Mouse (Mus musculus) olfactory bulb, adult 2 months (tissue): ENCODE results near the gene Hspg2. TPM values are rescaled to one million over a fixed set of nuclear protein-coding genes. Genes with fewer than 3 reads are reported as not detected.
A peak's percentile ranks its signal among the peaks of the same experiment; 100 is the strongest.
"Not testable (repeated sequence)": the region's sequence is repeated elsewhere in the genome, so short reads cannot be mapped to it uniquely, and the experiment has no call there.

Experiments used
- H3K27ac ChIP-seq: fragments of 200-500 bp; 2 replicates; pipeline ENCODE4 v1.5.1; 2012; ENCODE audit warnings: low read depth, low read length; ENCODE audit not compliant: insufficient read depth
- H3K4me1 ChIP-seq: fragments of 200-500 bp; 2 replicates; pipeline ENCODE4 v1.6.1; 2012; ENCODE audit warnings: low read length; ENCODE audit not compliant: control insufficient read depth, insufficient read depth
- H3K4me3 ChIP-seq: fragments of 200-500 bp; 2 replicates; pipeline ENCODE4 v1.5.1; 2012; ENCODE audit warnings: mild to moderate bottlenecking, low read depth, low read length, moderate library complexity; ENCODE audit not compliant: insufficient read depth
- CTCF ChIP-seq: fragments of 200-500 bp; IDR thresholded peaks from 2 replicates; pipeline ENCODE4 v1.5.1; 2012; ENCODE audit warnings: low read depth, mild to moderate bottlenecking, low read length, moderate library complexity; ENCODE audit not compliant: insufficient read depth
- POLR2A ChIP-seq: fragments of 200-500 bp; IDR thresholded peaks from 2 replicates; pipeline ENCODE4 v1.6.1; 2012; ENCODE audit warnings: mild to moderate bottlenecking, low read depth, low read length, moderate library complexity; ENCODE audit not compliant: insufficient read depth
- WGBS: fragments of 180-500 bp; shearing (Covaris S2); methylation state at CpG from one replicate; pipeline ENCODE4 v1.1.7; 2018; 5-methylcytosine and 5-hydroxymethylcytosine counted together
- polyA plus RNA-seq: library from polyadenylated mRNA; stranded (reverse); fragments of >200 nt; gene quantifications from 2 replicates; pipeline ENCODE4 v1.2.4, GENCODE M21; 2012; ENCODE audit warnings: low replicate concordance; ENCODE audit not compliant: missing spikeins, insufficient read depth, insufficient read length

Gene Hspg2
- polyA plus RNA-seq, 1 experiment: not detected

- TF ChIP-seq CTCF: no peak
- TF ChIP-seq POLR2A: no peak
- no peak overlapping the region for H3K4me3 ChIP-seq
- WGBS: 83% methylated on average over 9 of the region's 9 CpGs
- no peaks in the 10 kb centered on the region for H3K4me1 ChIP-seq
- H3K27ac ChIP-seq: no peak overlapping the region
Measured at GRCm38 (mm10) chr4:137569873-137570272, 101.3 kb downstream of the Hspg2 start.

DNA sequence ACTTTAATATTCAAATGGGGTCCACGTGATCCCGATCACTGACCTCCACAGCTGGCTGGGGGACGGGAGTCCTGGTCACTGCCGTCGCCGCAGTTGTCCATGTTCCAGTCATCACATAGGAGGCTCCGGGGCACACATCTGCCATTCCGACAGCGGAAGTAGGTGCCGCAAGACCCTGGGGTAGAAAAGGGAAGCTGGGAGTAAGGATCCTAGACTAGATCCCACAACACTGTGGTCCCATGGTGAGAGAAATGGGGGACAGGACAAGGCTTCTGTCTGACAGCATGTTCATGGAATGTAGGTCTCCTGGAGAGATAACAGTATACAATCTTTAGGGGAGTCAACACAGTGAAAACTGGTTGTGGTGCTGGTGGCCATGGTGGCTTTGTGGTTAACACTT is 105.9 kb downstream of the Hspg2 start, which contains the start of gene Ldlrad2:
Gene Ldlrad2, minus strand, starts transcription at position 101 of the 400 bp plus-strand sequence.
- 91% methylated on average over 10 of the region's 10 CpGs for WGBS
- TF ChIP-seq POLR2A (no peak), CTCF (no peak)

GRCm38 (mm10) chr4:137577486-137577885 is 108.9 kb downstream of the Hspg2 start:
- WGBS: 96% methylated on average over 12 of the region's 12 CpGs

More for the DNA sequence above, 105.9 kb downstream of the Hspg2 start, which contains the start of gene Ldlrad2:
- no peak within 1 kb of the TSS for H3K27ac ChIP-seq
- H3K4me3 ChIP-seq: no peak within 1 kb of the TSS
- H3K4me1 ChIP-seq: peaks cover 6% of the 10 kb centered on the region

DNA sequence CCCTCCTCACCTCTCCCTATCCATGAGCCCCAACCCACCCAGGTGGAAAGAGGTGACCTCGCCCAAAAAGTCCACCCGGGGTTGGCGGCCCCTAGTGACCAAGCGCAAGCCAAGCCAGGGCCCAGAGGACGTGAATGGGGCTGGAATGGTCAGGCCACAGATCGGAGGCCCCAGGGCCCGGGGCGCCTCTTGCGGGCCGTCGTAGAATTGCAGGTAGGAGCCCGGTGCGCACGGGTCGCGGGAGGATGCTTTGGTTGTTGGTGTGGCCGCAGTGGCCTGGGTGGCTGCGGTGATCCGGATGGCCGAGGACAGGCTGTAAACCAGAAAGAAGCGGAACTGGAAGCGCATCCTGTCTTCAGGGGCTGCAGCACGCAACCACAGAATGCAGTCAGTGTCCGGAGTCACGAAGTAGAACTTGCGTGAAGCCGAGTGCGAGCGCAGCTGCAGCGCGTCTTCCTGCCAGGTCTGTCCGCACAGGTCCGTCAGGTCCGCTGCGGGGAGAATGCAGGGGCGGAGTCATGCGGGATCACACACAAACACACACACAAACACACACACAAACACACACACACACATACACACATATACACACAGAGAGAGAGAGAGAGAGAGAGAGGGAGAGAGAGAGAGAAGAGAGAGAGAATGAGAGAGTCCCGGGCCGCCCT is 109.7 kb downstream of the Hspg2 start:
- H3K4me3 ChIP-seq: peak overlapping the region; percentile 25
- peak; percentile 75 for TF ChIP-seq CTCF
- no peak for TF ChIP-seq POLR2A
- no peak overlapping the region for H3K27ac ChIP-seq
- 7% methylated on average over 39 of the region's 39 CpGs for WGBS
- H3K4me1 ChIP-seq: peaks cover 11% of the 10 kb centered on the region

More at GRCm38 (mm10) chr4:137577486-137577885, 108.9 kb downstream of the Hspg2 start:
- Histone ChIP-seq H3K27ac (no peak overlapping the region), H3K4me3 (no peak overlapping the region), H3K4me1 (peaks cover 11% of the 10 kb centered on the region)
- TF ChIP-seq CTCF (no peak), POLR2A (no peak)

GRCm38 (mm10) chr4:137579789-137580188 is 111.2 kb downstream of the Hspg2 start:
- 79% methylated on average over 4 of the region's 4 CpGs for WGBS
- peaks cover 11% of the 10 kb centered on the region for H3K4me1 ChIP-seq
- H3K27ac ChIP-seq: no peak overlapping the region
- TF ChIP-seq POLR2A (no peak), CTCF (no peak)
- no peak overlapping the region for H3K4me3 ChIP-seq

DNA sequence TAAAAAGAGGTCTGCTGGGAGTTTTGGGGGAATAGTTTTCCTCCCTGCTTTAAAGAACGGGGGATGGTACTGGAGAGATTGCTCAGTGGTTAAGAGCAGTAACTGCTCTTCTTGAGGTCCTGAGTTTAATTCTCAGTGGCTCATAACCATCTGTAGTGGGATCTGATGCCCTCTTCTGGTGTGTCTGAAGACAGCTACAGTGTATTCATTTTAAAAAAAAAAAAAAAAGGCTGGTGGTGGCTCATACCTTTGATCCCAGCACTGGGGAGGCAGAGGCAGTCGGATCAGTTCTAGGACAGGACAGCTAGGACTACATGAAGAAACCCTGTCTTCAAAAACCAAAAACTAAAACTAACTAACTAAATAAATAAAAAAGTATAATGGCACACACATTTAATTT is 111.7 kb downstream of the Hspg2 start:
- Histone ChIP-seq H3K27ac (no peak overlapping the region), H3K4me1 (peaks cover 11% of the 10 kb centered on the region), H3K4me3 (no peak overlapping the region)
- TF ChIP-seq CTCF (no peak), POLR2A (no peak)
- 83% methylated on average over 2 of the region's 2 CpGs for WGBS

- WGBS: 47% methylated on average over 3 of the region's 3 CpGs
- TF ChIP-seq POLR2A (no peak), CTCF (0 out of 2 replicates have a peak, but pooled peaks have one; percentile 45)
- Histone ChIP-seq H3K4me3 (no peak overlapping the region), H3K4me1 (peaks cover 11% of the 10 kb centered on the region), H3K27ac (no peak overlapping the region)
Measured at GRCm38 (mm10) chr4:137581815-137582214, 113.2 kb downstream of the Hspg2 start.

- not testable (repeated sequence) for H3K27ac ChIP-seq, H3K4me1 ChIP-seq, H3K4me3 ChIP-seq
- 90% methylated on average over 2 of the region's 3 CpGs for WGBS
Measured at GRCm38 (mm10) chr4:137589095-137589494, 120.5 kb downstream of the Hspg2 start.

DNA sequence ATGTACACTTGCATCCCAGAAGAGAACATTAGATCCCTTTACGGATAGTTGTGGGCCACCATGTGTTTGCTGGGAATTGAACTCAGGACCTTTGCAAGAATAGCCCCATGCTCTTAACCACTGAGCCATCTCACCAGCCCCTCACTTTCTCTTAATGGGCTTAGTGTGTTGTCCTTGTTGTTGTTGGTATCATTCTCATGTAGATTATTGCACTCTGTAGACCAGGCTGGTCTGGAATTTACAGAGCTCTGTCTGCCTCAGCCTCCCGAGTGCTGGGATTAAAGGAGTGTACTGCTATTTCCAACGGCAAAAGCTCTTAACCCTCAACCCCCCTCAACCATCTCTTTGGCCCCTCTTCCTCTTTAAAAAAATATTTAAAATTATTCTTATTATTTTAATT is 121.0 kb downstream of the Hspg2 start:
- 89% methylated on average over 3 of the region's 3 CpGs for WGBS
- no peak for TF ChIP-seq CTCF
- TF ChIP-seq POLR2A: no peak
- no peak overlapping the region for H3K27ac ChIP-seq

GRCm38 (mm10) chr4:137590961-137591360 is 122.4 kb downstream of the Hspg2 start:
- H3K4me1 ChIP-seq: no peaks in the 10 kb centered on the region
- 53% methylated on average over 4 of the region's 4 CpGs for WGBS
- H3K4me3 ChIP-seq: no peak overlapping the region
- TF ChIP-seq CTCF (no peak), POLR2A (no peak)
- no peak overlapping the region for H3K27ac ChIP-seq

More for the DNA sequence above, 121.0 kb downstream of the Hspg2 start:
- Histone ChIP-seq H3K4me3 (no peak overlapping the region), H3K4me1 (no peaks in the 10 kb centered on the region)
